Comparison of ENCODE assay signal across 8 mouse cellular contexts in the genomic region with DNA sequence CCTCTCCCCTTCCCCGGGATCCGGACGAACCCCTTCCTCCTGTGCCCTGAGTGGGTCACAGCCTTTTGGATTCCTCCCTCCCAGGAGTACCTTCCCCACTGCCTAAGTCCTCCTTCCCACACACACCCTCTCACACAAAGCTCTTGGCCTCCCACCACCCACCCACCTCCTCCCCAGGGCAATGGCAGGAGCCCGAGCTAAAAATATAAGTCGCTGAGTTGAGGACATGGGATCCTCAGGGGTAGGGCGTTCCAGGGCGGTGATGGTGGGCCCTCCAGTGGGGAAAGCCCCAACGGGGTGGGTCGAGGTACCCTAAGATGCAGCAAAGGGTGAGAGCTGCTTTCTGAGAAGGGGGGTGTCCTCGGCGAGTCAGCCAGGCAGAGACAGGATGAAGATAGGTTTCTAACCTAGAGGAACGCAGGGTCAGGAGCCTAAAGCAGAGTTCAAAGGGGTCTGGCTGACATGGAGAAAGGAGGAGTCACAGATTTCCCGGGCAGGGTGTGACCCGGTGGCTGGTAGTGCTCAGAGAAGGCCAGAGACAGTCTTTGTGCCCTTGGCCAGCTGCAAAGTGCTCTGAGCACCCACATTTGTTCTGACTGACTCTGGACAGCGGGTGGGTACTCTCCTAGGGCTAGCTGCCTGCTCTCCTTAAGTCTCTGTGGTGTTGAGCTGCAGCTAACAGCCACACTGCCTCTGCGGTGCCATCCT. TPM values are rescaled to one million over a fixed set of nuclear protein-coding genes. Genes with fewer than 3 reads are reported as not detected.
DNase-seq lines count a peak whose midpoint lies in the region; ATAC-seq and TF ChIP-seq lines count a peak whose summit lies in the region.

No protein-coding gene starts in this region.

- no peaks in the 10 kb centered on the region for H3K27me3 ChIP-seq in kidney, adult 2 months (replicated peaks; ENCODE audit: control insufficient read depth, insufficient read depth, low read length)
- H3K27me3 ChIP-seq in hindbrain, embryonic 12.5 days, result peaks cover 49% of the 10 kb centered on the region
- peaks cover 23% of the 10 kb centered on the region for H3K27me3 ChIP-seq in midbrain, embryonic 15.5 days (replicated peaks)

- 30% methylated on average over 16 of the region's 16 CpGs for WGBS in kidney, adult 2 months
- 11% methylated on average over 16 of the region's 16 CpGs for WGBS in hindbrain, embryonic 12.5 days
- 12% methylated on average over 16 of the region's 16 CpGs for WGBS in midbrain, embryonic 15.5 days

- 0 out of 2 replicates have a peak overlapping the region, but pooled peaks have one; percentile 8 for H3K27ac ChIP-seq in kidney, adult 2 months (ENCODE audit: insufficient read depth, low read depth, low read length)
- peak overlapping the region; percentile 61; the same call in 1 of the 2 replicates for H3K27ac ChIP-seq in bone marrow macrophage, adult 2 months (ENCODE audit: insufficient read depth, low read depth, low read length)
- H3K27ac ChIP-seq in hindbrain, embryonic 12.5 days, result no peak overlapping the region
- no peak overlapping the region for H3K27ac ChIP-seq in midbrain, embryonic 15.5 days

- H3K9ac ChIP-seq in hindbrain, embryonic 12.5 days, result peak overlapping the region; percentile 73
- H3K9ac ChIP-seq in midbrain, embryonic 15.5 days, result peak overlapping the region; percentile 57

- TF ChIP-seq POLR2A in kidney, adult 2 months (IDR thresholded peaks at IDR 0.05; ENCODE audit: low read depth, low read length), result no peak
- no peak for TF ChIP-seq POLR2A in bone marrow macrophage, adult 2 months (IDR thresholded peaks at IDR 0.05; ENCODE audit: borderline replicate concordance, low read depth, low read length)

- peak overlapping the region; percentile 48 for H3K4me3 ChIP-seq in kidney, adult 2 months (ENCODE audit: insufficient read depth, low read depth, low read length)
- H3K4me3 ChIP-seq in bone marrow macrophage, adult 2 months (ENCODE audit: insufficient read depth, low read length), result peak overlapping the region; percentile 66
- H3K4me3 ChIP-seq in hindbrain, embryonic 12.5 days, result peak overlapping the region; percentile 45
- peak overlapping the region; percentile 53 for H3K4me3 ChIP-seq in midbrain, embryonic 15.5 days

- no peak for TF ChIP-seq CTCF in kidney, adult 2 months (conservative IDR thresholded peaks at IDR 0.05; ENCODE audit: insufficient read depth, insufficient read length, low read depth, low read length)
- TF ChIP-seq CTCF in bone marrow macrophage, adult 2 months (IDR thresholded peaks at IDR 0.05; ENCODE audit: low read depth, low read length), result no peak

- no peaks in the 10 kb centered on the region for H3K9me3 ChIP-seq in hindbrain, embryonic 12.5 days (replicated peaks)
- H3K9me3 ChIP-seq in midbrain, embryonic 15.5 days, result no peaks in the 10 kb centered on the region

- DNase-seq in kidney, adult 2 months, result no peak
- no peak for DNase-seq in kidney, adult 18-20 months
- DNase-seq in urinary bladder, adult 2 months (ENCODE audit: low spot score), result no peak
- DNase-seq in ovary, postnatal 10 days (ENCODE audit: low spot score), result no peak
- DNase-seq in adrenal gland, postnatal 14 days, result no peak

- no peaks in the 10 kb centered on the region for H3K36me3 ChIP-seq in kidney, adult 2 months (ENCODE audit: control insufficient read depth, insufficient read depth, low read length)
- H3K36me3 ChIP-seq in hindbrain, embryonic 12.5 days, result no peaks in the 10 kb centered on the region
- no peaks in the 10 kb centered on the region for H3K36me3 ChIP-seq in midbrain, embryonic 15.5 days (replicated peaks)

- ATAC-seq in hindbrain, embryonic 12.5 days (ENCODE audit: low FRiP score), result no peak
- peak; percentile 31 for ATAC-seq in midbrain, embryonic 15.5 days (replicated peaks)

- 0 out of 2 replicates have a peak, but pooled peaks cover 10% of the 10 kb centered on the region for H3K4me1 ChIP-seq in kidney, adult 2 months (ENCODE audit: control insufficient read depth, insufficient read depth, low read length)
- peaks cover 44% of the 10 kb centered on the region for H3K4me1 ChIP-seq in bone marrow macrophage, adult 2 months (ENCODE audit: control insufficient read depth, insufficient read depth, low read length)
- peaks cover 31% of the 10 kb centered on the region for H3K4me1 ChIP-seq in hindbrain, embryonic 12.5 days
- peaks cover 18% of the 10 kb centered on the region for H3K4me1 ChIP-seq in midbrain, embryonic 15.5 days

- peak overlapping the region; percentile 97 for H3K4me2 ChIP-seq in hindbrain, embryonic 12.5 days (replicated peaks)
- peak overlapping the region; percentile 92 for H3K4me2 ChIP-seq in midbrain, embryonic 15.5 days

RNA-seq across cellular contexts. Expression of gene Adssl1, which starts 0.7 kb away (rescaled TPM):
- polyA plus RNA-seq in kidney, adult 2 months (2012; rRNA removed), result 8.1 and 10.4 TPM in 2 replicates
- polyA plus RNA-seq in bone marrow macrophage, adult 2 months (2012; ENCODE audit: insufficient read depth, insufficient read length, missing spikeins), result 33.2 and 38.5 TPM in 2 replicates
- polyA plus RNA-seq in hindbrain, embryonic 12.5 days (2016; fragmentation: Nextera tagmentation; extraction: Ambion mirVana), result 3.3 and 5.0 TPM in 2 replicates
- 3.1 and 3.6 TPM in 2 replicates for polyA plus RNA-seq in midbrain, embryonic 15.5 days (2015; fragmentation: Nextera tagmentation; extraction: Ambion mirVana)
- polyA plus RNA-seq in urinary bladder, adult 2 months (2012; rRNA removed), result 19.5 and 26.9 TPM in 2 replicates
- total RNA-seq in adrenal gland, postnatal 14 days (2021), result 34.1 and 37.6 TPM in 2 replicates

RNA-seq across cellular contexts. Expression of gene Siva1, which starts 24.0 kb away (rescaled TPM):
- 27.7 and 27.8 TPM in 2 replicates for polyA plus RNA-seq in kidney, adult 2 months (2012; rRNA removed)
- 34.9 and 52.4 TPM in 2 replicates for polyA plus RNA-seq in bone marrow macrophage, adult 2 months (2012; ENCODE audit: insufficient read depth, insufficient read length, missing spikeins)
- 100 and 124 TPM in 2 replicates for polyA plus RNA-seq in hindbrain, embryonic 12.5 days (2016; fragmentation: Nextera tagmentation; extraction: Ambion mirVana)
- 51.2 and 59.2 TPM in 2 replicates for polyA plus RNA-seq in midbrain, embryonic 15.5 days (2015; fragmentation: Nextera tagmentation; extraction: Ambion mirVana)
- 62.6 and 71.8 TPM in 2 replicates for polyA plus RNA-seq in urinary bladder, adult 2 months (2012; rRNA removed)
- total RNA-seq in adrenal gland, postnatal 14 days (2021), result 48.4 and 54.1 TPM in 2 replicates

RNA-seq across cellular contexts. Expression of gene Inf2, which starts 31.9 kb away (rescaled TPM):
- polyA plus RNA-seq in kidney, adult 2 months (2012; rRNA removed), result 8.9 and 9.6 TPM in 2 replicates
- 28.0 and 30.8 TPM in 2 replicates for polyA plus RNA-seq in bone marrow macrophage, adult 2 months (2012; ENCODE audit: insufficient read depth, insufficient read length, missing spikeins)
- polyA plus RNA-seq in hindbrain, embryonic 12.5 days (2016; fragmentation: Nextera tagmentation; extraction: Ambion mirVana), result 1.5 and 2.1 TPM in 2 replicates
- polyA plus RNA-seq in midbrain, embryonic 15.5 days (2015; fragmentation: Nextera tagmentation; extraction: Ambion mirVana), result 1.0 and 2.4 TPM in 2 replicates
- 37.4 and 52.8 TPM in 2 replicates for polyA plus RNA-seq in urinary bladder, adult 2 months (2012; rRNA removed)
- total RNA-seq in adrenal gland, postnatal 14 days (2021), result 25.3 and 33.2 TPM in 2 replicates

RNA-seq across cellular contexts. Expression of gene Akt1, which starts 54.2 kb away (rescaled TPM):
- polyA plus RNA-seq in kidney, adult 2 months (2012; rRNA removed), result 85.3 and 90.6 TPM in 2 replicates
- polyA plus RNA-seq in bone marrow macrophage, adult 2 months (2012; ENCODE audit: insufficient read depth, insufficient read length, missing spikeins), result 169 and 176 TPM in 2 replicates
- 154 and 156 TPM in 2 replicates for polyA plus RNA-seq in hindbrain, embryonic 12.5 days (2016; fragmentation: Nextera tagmentation; extraction: Ambion mirVana)
- 139 and 162 TPM in 2 replicates for polyA plus RNA-seq in midbrain, embryonic 15.5 days (2015; fragmentation: Nextera tagmentation; extraction: Ambion mirVana)
- polyA plus RNA-seq in urinary bladder, adult 2 months (2012; rRNA removed), result 149 and 150 TPM in 2 replicates
- 245 and 247 TPM in 2 replicates for total RNA-seq in adrenal gland, postnatal 14 days (2021)

RNA-seq across cellular contexts. Expression of gene Zbtb42, which starts 58.1 kb away (rescaled TPM):
- 10.7 and 12.1 TPM in 2 replicates for polyA plus RNA-seq in kidney, adult 2 months (2012; rRNA removed)
- polyA plus RNA-seq in bone marrow macrophage, adult 2 months (2012; ENCODE audit: insufficient read depth, insufficient read length, missing spikeins), result 9.2 and 10.1 TPM in 2 replicates
- 5.8 and 7.5 TPM in 2 replicates for polyA plus RNA-seq in hindbrain, embryonic 12.5 days (2016; fragmentation: Nextera tagmentation; extraction: Ambion mirVana)
- polyA plus RNA-seq in midbrain, embryonic 15.5 days (2015; fragmentation: Nextera tagmentation; extraction: Ambion mirVana), result 1.9 and 2.5 TPM in 2 replicates
- 18.0 and 20.5 TPM in 2 replicates for polyA plus RNA-seq in urinary bladder, adult 2 months (2012; rRNA removed)
- 2.8 and 4.6 TPM in 2 replicates for total RNA-seq in adrenal gland, postnatal 14 days (2021)

Comparison
In these comparisons a context has a peak if more than half of its experiments do, and no peak if none do; other contexts are left out.
1. H3K27ac ChIP-seq: peak in kidney, adult 2 months (single experiment) and bone marrow macrophage, adult 2 months (single experiment); none in hindbrain, embryonic 12.5 days (single experiment) and midbrain, embryonic 15.5 days (single experiment).
2. Peak in every context shown above with its lines, with median percentiles within 50 percentile points of each other: H3K4me3 ChIP-seq.